Mouse (Mus musculus): ENCODE results near the gene Laptm5.

DNA sequence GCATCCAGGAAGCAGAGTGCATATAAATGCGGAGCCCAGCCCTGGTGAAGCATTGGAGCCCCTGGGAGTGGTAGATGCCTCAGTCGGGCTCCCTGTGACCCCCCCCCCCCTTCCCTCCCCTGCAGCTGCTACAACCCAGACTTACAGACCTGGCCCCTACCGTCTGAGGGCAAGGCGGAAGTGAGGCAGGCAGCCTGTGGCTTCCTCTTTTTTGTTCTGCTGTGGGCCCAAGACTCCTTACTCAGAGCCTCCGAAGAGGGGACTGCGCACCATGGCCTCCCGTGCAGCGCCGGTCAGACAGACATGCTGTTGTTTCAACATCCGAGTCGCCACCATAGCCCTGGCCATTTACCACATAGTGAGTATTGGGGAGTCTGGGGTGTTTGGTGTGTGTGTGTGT lies at the start of gene Laptm5:
- no peak for TF ChIP-seq CTCF (IDR thresholded peaks at IDR 0.05; ENCODE audit: insufficient read depth, low read depth, low read length)
- no peak for TF ChIP-seq POLR2A (IDR thresholded peaks at IDR 0.05; ENCODE audit: insufficient read depth, low read depth, low read length)

Data from olfactory bulb, adult 2 months (tissue).